Mouse (Mus musculus): ENCODE measurements around the gene Gkn3. TPM values are rescaled to one million over a fixed set of nuclear protein-coding genes. Genes with fewer than 3 reads are reported as not detected.

Gene Gkn3
- polyA plus RNA-seq, 1 experiment from 2014 or later, result 0.42 TPM

DNA sequence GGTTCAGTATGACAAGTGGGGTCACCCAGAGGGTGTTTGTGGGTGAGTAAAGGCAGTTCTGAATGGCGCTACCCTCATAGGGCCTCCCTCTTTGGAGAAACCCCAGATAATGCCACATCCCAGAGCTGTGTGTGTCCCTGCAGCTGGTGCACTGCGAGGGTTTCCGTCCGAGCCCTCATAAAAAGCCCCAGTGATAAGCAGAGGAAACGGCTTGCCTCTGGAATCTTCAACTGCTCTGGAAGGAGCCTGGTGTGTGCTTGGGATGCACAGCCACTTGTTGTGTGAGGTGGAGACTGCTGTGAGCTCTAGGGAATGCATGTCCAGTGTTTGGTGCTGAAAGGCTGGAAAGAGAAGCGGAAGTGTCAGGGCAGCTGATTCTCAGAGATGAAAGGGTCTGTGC, 12.7 kb upstream of the Gkn3 start:
- no peak for ATAC-seq (ENCODE audit: low read depth)
- Histone ChIP-seq H3K9me3 (ENCODE audit: control insufficient read depth, low read length) (no peaks in the 10 kb centered on the region), H3K36me3 (ENCODE audit: control insufficient read depth, insufficient read depth, low read length) (no peaks in the 10 kb centered on the region), H3K27ac (ENCODE audit: low read depth, low read length) (no peak overlapping the region), H3K27me3 (ENCODE audit: control insufficient read depth, insufficient read depth, low read length) (no peaks in the 10 kb centered on the region), H3K4me3 (ENCODE audit: low read depth, low read length) (no peak overlapping the region), H3K4me2 (ENCODE audit: low read depth, low read length) (no peak overlapping the region), H3K9ac (replicated peaks; ENCODE audit: low read depth, low read length) (no peak overlapping the region), H3K4me1 (ENCODE audit: control insufficient read depth, insufficient read depth, low read length) (no peaks in the 10 kb centered on the region)
- WGBS, result 63% methylated on average over 6 of the region's 6 CpGs

DNA sequence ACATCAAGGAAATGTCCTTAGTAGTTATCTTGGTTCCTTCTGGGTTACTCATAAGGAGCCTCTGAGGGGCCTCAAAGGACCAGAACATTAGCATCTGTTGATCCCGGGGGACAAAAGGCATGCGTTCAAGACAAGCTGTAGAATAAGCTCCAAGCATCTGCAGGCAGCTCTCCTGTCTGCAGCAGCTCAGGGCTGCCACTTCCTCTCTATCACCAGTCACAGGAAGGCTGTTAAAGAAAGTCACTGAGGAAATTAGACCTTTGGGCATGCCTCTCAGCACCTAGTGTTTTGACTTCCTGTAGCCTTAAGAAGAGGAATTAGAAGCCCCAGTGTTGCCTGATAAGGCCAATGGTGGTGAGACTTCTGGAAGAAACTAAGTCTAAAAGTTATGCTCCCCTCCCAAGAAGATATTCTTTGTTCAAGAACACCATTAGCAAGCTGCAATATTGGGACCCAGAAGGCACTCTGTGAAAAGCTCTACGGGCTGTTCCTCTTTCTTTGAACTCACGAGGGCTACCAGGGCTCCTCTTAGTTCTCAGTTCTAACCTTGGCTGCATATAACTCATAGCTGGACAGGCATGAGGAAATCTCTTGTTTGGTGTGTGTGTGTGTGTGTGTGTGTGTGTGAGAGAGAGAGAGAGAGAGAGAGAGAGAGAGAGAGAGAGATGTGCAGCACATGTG, 11.3 kb upstream of the Gkn3 start:
- Histone ChIP-seq H3K36me3 (ENCODE audit: control insufficient read depth, insufficient read depth, low read length) (no peaks in the 10 kb centered on the region), H3K4me3 (ENCODE audit: low read depth, low read length) (no peak overlapping the region), H3K9me3 (ENCODE audit: control insufficient read depth, low read length) (no peaks in the 10 kb centered on the region), H3K27me3 (ENCODE audit: control insufficient read depth, insufficient read depth, low read length) (no peaks in the 10 kb centered on the region), H3K9ac (replicated peaks; ENCODE audit: low read depth, low read length) (no peak overlapping the region), H3K4me2 (ENCODE audit: low read depth, low read length) (no peak overlapping the region), H3K4me1 (ENCODE audit: control insufficient read depth, insufficient read depth, low read length) (no peaks in the 10 kb centered on the region), H3K27ac (ENCODE audit: low read depth, low read length) (no peak overlapping the region)
- 77% methylated on average over 4 of the region's 4 CpGs for WGBS
- ATAC-seq (ENCODE audit: low read depth), result no peak

DNA sequence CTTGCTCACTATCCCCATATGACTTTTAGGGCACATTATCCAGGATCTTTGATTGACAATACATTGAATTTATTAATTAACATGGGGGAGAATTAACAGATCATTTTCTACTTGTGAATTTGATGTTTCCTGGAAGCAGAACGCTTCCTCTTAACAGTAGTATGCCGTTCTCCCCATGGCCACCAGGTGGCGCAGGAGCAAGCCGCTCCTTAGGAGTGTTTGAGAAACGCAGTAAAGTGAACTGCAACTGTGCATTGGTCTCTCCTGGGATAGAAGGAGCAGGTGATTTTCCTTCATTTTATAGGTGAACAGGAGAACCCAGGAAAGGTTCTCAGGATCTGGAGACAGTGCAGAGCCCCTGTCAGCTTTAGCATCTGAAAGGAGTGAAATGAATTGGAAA, 10.4 kb upstream of the Gkn3 start:
- Histone ChIP-seq H3K4me1 (ENCODE audit: control insufficient read depth, insufficient read depth, low read length) (no peaks in the 10 kb centered on the region), H3K9me3 (ENCODE audit: control insufficient read depth, low read length) (no peaks in the 10 kb centered on the region), H3K9ac (replicated peaks; ENCODE audit: low read depth, low read length) (no peak overlapping the region), H3K27me3 (ENCODE audit: control insufficient read depth, insufficient read depth, low read length) (no peaks in the 10 kb centered on the region), H3K4me2 (ENCODE audit: low read depth, low read length) (no peak overlapping the region), H3K4me3 (ENCODE audit: low read depth, low read length) (no peak overlapping the region), H3K27ac (ENCODE audit: low read depth, low read length) (no peak overlapping the region), H3K36me3 (ENCODE audit: control insufficient read depth, insufficient read depth, low read length) (no peaks in the 10 kb centered on the region)
- ATAC-seq (ENCODE audit: low read depth), result peak; percentile 61; the same call in 1 of the 2 replicates
- WGBS, result 3% methylated on average over 5 of the region's 5 CpGs

DNA sequence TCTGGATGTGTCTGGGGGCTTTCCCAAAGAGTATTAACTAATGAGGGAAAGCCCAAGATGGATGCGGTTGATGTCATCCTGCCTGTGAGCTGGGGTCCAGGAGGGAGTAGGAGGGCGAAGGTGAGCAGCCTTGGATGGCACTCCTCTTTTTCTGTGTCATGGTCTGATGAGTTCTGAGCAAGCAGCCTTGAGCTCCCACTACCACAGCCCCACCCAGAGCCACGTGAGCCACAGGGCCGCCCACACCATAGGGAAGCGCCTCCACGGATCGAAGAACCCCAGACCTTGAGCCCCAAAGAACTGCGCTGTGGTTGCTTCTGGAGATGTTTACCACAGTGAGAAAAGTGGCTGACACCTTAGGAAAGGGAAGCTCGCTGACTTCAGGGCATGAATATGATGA, 6.0 kb upstream of the Gkn3 start:
- Histone ChIP-seq H3K4me1 (ENCODE audit: control insufficient read depth, insufficient read depth, low read length) (no peaks in the 10 kb centered on the region), H3K27me3 (ENCODE audit: control insufficient read depth, insufficient read depth, low read length) (no peaks in the 10 kb centered on the region), H3K9ac (replicated peaks; ENCODE audit: low read depth, low read length) (no peak overlapping the region), H3K4me2 (ENCODE audit: low read depth, low read length) (no peak overlapping the region), H3K27ac (ENCODE audit: low read depth, low read length) (no peak overlapping the region), H3K4me3 (ENCODE audit: low read depth, low read length) (no peak overlapping the region), H3K36me3 (ENCODE audit: control insufficient read depth, insufficient read depth, low read length) (no peaks in the 10 kb centered on the region), H3K9me3 (ENCODE audit: control insufficient read depth, low read length) (no peaks in the 10 kb centered on the region)
- no peak for ATAC-seq (ENCODE audit: low read depth)
- 85% methylated on average over 9 of the region's 9 CpGs for WGBS

DNA sequence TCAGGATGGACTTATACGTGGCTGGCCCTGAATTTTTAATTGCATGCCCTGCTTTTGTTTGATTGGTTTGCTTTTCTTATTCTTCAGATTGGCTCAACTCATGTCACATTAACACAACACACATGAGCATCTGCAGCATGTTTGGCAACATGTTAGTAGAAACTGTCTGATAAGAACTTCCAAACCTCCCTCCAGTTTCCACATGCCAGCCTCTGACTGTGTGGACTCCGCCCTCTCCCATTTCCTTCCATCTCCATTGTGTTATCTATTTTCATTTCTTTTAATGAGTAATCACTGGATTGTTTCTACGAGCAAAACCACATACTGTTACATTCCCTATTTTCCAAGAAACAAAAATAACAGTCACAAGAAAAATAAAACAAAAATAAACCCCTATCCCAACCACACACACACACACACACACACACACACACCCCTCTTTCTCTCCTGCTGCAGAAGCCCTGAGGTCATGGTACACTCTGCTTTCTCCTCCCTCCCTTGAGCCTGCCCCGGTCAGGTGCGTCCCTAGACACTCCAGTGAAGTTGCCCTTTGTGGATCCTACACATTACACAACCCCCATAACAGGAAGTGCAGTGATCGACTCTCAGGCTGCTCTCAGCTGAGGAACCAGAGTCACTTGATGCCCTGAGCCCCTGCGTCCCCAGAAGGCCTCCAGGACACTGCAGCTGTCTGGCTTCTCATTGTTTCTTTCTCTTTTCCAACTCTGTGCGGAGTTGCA, 4.9 kb upstream of the Gkn3 start:
- Histone ChIP-seq H3K4me1 (ENCODE audit: control insufficient read depth, insufficient read depth, low read length) (no peaks in the 10 kb centered on the region), H3K4me2 (ENCODE audit: low read depth, low read length) (no peak overlapping the region), H3K9me3 (ENCODE audit: control insufficient read depth, low read length) (no peaks in the 10 kb centered on the region), H3K9ac (replicated peaks; ENCODE audit: low read depth, low read length) (no peak overlapping the region), H3K36me3 (ENCODE audit: control insufficient read depth, insufficient read depth, low read length) (no peaks in the 10 kb centered on the region), H3K27me3 (ENCODE audit: control insufficient read depth, insufficient read depth, low read length) (no peaks in the 10 kb centered on the region), H3K4me3 (ENCODE audit: low read depth, low read length) (no peak overlapping the region), H3K27ac (ENCODE audit: low read depth, low read length) (no peak overlapping the region)
- ATAC-seq (ENCODE audit: low read depth), result no peak
- WGBS, result 77% methylated on average over 8 of the region's 8 CpGs

DNA sequence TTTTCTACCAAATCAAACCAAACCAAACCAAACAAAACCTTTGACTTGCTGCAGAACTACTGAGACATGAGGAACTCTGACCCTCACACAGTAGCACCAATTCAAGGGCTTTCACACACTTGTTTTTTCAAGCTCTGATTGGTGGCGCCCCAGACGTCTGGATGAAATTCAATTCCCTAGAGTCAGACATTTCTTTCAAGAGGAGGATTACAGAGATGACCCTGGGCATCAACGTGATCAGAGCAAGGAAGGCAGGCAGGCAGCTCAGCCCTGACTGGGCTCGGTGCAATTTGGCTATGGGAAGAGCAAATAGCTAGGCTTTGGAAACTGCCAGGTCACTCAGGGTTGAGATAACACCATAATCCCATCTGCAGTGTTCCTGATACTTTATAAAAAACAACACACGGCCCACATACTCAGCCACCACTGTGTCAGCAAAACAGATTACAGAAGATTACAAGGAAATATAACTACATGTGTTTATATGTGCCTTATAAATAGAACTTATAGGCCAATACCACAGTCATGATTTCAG, 787 bp upstream of the Gkn3 start:
- no peak overlapping the region for H3K27ac ChIP-seq (ENCODE audit: low read depth, low read length)
- H3K36me3 ChIP-seq (ENCODE audit: control insufficient read depth, insufficient read depth, low read length), result no peaks in the 10 kb centered on the region
- H3K9ac ChIP-seq (replicated peaks; ENCODE audit: low read depth, low read length), result no peak overlapping the region
- H3K9me3 ChIP-seq (ENCODE audit: control insufficient read depth, low read length), result no peaks in the 10 kb centered on the region
- 52% methylated on average over 5 of the region's 5 CpGs for WGBS
- ATAC-seq (ENCODE audit: low read depth), result no peak
- no peak overlapping the region for H3K4me3 ChIP-seq (ENCODE audit: low read depth, low read length)
- H3K27me3 ChIP-seq (ENCODE audit: control insufficient read depth, insufficient read depth, low read length), result no peaks in the 10 kb centered on the region
- H3K4me2 ChIP-seq (ENCODE audit: low read depth, low read length), result no peak overlapping the region
- no peaks in the 10 kb centered on the region for H3K4me1 ChIP-seq (ENCODE audit: control insufficient read depth, insufficient read depth, low read length)

DNA sequence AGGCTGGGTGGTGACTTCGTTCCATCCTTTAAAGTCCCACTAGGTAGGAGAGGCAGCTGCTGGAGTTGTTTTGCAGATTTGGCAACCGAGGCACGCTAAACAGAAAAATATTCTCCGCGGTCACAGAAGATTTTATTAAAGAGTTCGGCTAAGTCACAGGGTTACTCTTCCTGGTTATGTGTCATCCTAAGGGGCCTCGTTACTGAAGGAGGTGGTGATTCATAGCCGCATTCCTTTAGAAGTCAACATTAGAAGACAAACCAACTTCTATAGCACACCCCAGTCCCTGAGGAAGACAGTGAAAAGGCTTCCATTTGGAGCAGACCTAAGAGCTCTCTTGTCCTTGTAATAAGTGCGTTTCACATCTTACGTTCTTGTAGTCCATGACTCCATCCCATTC, 2.1 kb downstream of the Gkn3 start:
- no peak for ATAC-seq (ENCODE audit: low read depth)
- H3K27ac ChIP-seq (ENCODE audit: low read depth, low read length), result no peak overlapping the region
- no peaks in the 10 kb centered on the region for H3K36me3 ChIP-seq (ENCODE audit: control insufficient read depth, insufficient read depth, low read length)
- no peak overlapping the region for H3K9ac ChIP-seq (replicated peaks; ENCODE audit: low read depth, low read length)
- no peak overlapping the region for H3K4me2 ChIP-seq (ENCODE audit: low read depth, low read length)
- H3K4me1 ChIP-seq (ENCODE audit: control insufficient read depth, insufficient read depth, low read length), result no peaks in the 10 kb centered on the region
- H3K4me3 ChIP-seq (ENCODE audit: low read depth, low read length), result no peak overlapping the region
- WGBS, result 86% methylated on average over 10 of the region's 10 CpGs
- H3K9me3 ChIP-seq (ENCODE audit: control insufficient read depth, low read length), result no peaks in the 10 kb centered on the region
- H3K27me3 ChIP-seq (ENCODE audit: control insufficient read depth, insufficient read depth, low read length), result no peaks in the 10 kb centered on the region

DNA sequence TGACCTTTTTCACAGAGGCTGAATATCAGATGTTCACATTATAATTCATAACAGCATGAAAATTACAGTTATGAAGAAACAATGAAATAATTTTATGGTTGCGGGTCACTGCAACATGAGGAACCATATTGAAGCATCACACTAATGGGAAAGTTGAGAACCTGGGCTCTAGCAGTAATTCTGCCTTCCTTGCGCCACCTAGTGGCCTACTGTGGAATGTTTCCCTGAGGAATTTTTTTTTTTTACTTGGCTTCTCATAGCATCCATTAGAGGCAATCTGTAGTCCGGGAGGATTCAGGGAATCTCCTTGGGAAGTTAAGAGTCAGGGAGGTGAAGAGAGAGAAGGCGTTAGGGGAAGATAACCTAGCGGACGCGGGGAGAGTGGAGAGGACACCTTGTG, 2.5 kb downstream of the Gkn3 start:
- no peak overlapping the region for H3K4me2 ChIP-seq (ENCODE audit: low read depth, low read length)
- ATAC-seq (ENCODE audit: low read depth), result no peak
- H3K27me3 ChIP-seq (ENCODE audit: control insufficient read depth, insufficient read depth, low read length), result no peaks in the 10 kb centered on the region
- WGBS, result 11% methylated on average over 7 of the region's 7 CpGs
- H3K36me3 ChIP-seq (ENCODE audit: control insufficient read depth, insufficient read depth, low read length), result no peaks in the 10 kb centered on the region
- no peaks in the 10 kb centered on the region for H3K4me1 ChIP-seq (ENCODE audit: control insufficient read depth, insufficient read depth, low read length)
- no peak overlapping the region for H3K4me3 ChIP-seq (ENCODE audit: low read depth, low read length)
- no peaks in the 10 kb centered on the region for H3K9me3 ChIP-seq (ENCODE audit: control insufficient read depth, low read length)
- H3K27ac ChIP-seq (ENCODE audit: low read depth, low read length), result no peak overlapping the region
- no peak overlapping the region for H3K9ac ChIP-seq (replicated peaks; ENCODE audit: low read depth, low read length)

DNA sequence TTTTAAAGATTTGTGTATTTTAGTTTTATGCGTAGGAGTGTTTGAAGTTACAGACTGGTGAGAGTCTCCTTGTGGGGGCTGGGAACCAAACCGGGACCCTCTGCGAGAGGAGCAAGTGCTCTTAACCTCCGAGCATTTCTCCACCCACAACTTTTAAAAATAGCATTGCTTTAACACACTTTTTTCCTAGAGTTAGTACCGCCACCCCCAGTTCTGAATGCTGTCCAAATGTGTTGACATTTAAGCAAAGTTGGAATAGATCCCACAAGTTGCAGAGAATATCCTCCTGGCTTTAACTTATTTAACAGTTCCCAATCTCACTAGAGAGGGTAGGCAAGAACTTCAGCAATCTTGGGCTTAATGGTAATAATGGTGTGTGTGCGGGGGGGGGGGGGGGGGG, 4.0 kb downstream of the Gkn3 start:
- Histone ChIP-seq H3K9me3 (ENCODE audit: control insufficient read depth, low read length) (no peaks in the 10 kb centered on the region), H3K27me3 (ENCODE audit: control insufficient read depth, insufficient read depth, low read length) (no peaks in the 10 kb centered on the region), H3K4me2 (ENCODE audit: low read depth, low read length) (no peak overlapping the region), H3K36me3 (ENCODE audit: control insufficient read depth, insufficient read depth, low read length) (no peaks in the 10 kb centered on the region), H3K4me3 (ENCODE audit: low read depth, low read length) (no peak overlapping the region), H3K27ac (ENCODE audit: low read depth, low read length) (no peak overlapping the region), H3K9ac (replicated peaks; ENCODE audit: low read depth, low read length) (no peak overlapping the region), H3K4me1 (ENCODE audit: control insufficient read depth, insufficient read depth, low read length) (no peaks in the 10 kb centered on the region)
- WGBS, result 65% methylated on average over 5 of the region's 6 CpGs
- no peak for ATAC-seq (ENCODE audit: low read depth)
